Mouse (Mus musculus) CH12.LX (cell line): ENCODE results near the gene Tcea2. TPM values are rescaled to one million over a fixed set of nuclear protein-coding genes. Genes with fewer than 3 reads are reported as not detected.

Experiments used
- DNase-seq: peaks from one replicate; pipeline ENCODE4 v3.0.0-alpha.2; 2013; ENCODE audit errors: extremely low read depth
- H3K27ac ChIP-seq: 2 replicates; pipeline ENCODE4 v1.5.1; 2012; ENCODE audit warnings: low read depth, mild to moderate bottlenecking, control low read depth, moderate library complexity; ENCODE audit not compliant: insufficient read depth
- H3K27me3 ChIP-seq: replicated peaks from 2 replicates; pipeline ENCODE3; 2012; ENCODE audit warnings: inconsistent platforms
- H3K36me3 ChIP-seq, 2 experiments: replicated peaks in 1 of 2; 2 replicates each; pipeline versions ENCODE3 to v1.6.1; 2012; ENCODE audit warnings: inconsistent platforms in 1 of 2, low read length in 1 of 2, mild to moderate bottlenecking in 1 of 2, mixed read lengths in 1 of 2, moderate library complexity in 1 of 2; ENCODE audit not compliant: control insufficient read depth in 1 of 2, insufficient read depth in 1 of 2
- H3K4me1 ChIP-seq, 2 experiments: 2 replicates each; pipeline ENCODE4 v1.6.1; 2012; ENCODE audit warnings: inconsistent platforms in 1 of 2, moderate library complexity in 1 of 2; ENCODE audit not compliant: insufficient read depth in 2 of 2, control insufficient read depth in 1 of 2
- H3K4me2 ChIP-seq: 2 replicates; pipeline ENCODE4 v1.6.1; 2012; ENCODE audit warnings: low read depth, mild to moderate bottlenecking, control low read depth; ENCODE audit not compliant: poor library complexity, insufficient read depth, severe bottlenecking
- H3K4me3 ChIP-seq, 3 experiments: fragments of 150-350 bp in 1 of 3; sonication (generic) in 1 of 3; replicated peaks in 1 of 3; 2 replicates each; pipeline versions ENCODE3 to v1.5.1; 2011 to 2012; ENCODE audit warnings: low read depth in 2 of 3, low read length in 2 of 3, mild to moderate bottlenecking in 2 of 3, moderate library complexity in 2 of 3, control low read depth in 1 of 3, improper control_type of control experiment in 1 of 3, inconsistent platforms in 1 of 3, mixed read lengths in 1 of 3; ENCODE audit not compliant: poor library complexity in 1 of 3
- H3K79me2 ChIP-seq: replicated peaks from 2 replicates; pipeline ENCODE4 v1.6.1; 2012; ENCODE audit warnings: mild to moderate bottlenecking, moderate library complexity; ENCODE audit not compliant: control insufficient read depth, poor library complexity, insufficient read depth, severe bottlenecking; ENCODE audit errors: extremely low read depth
- H3K9ac ChIP-seq: 2 replicates; pipeline ENCODE4 v1.6.1; 2012; ENCODE audit warnings: low read depth, mild to moderate bottlenecking, control low read depth, moderate library complexity; ENCODE audit not compliant: insufficient read depth
- H3K9me3 ChIP-seq: replicated peaks from 2 replicates; pipeline ENCODE3; 2012; ENCODE audit warnings: low read length, inconsistent platforms, mixed read lengths
- BHLHE40 ChIP-seq: IDR thresholded peaks from 2 replicates; pipeline ENCODE4 v1.6.1; 2011; ENCODE audit warnings: mild to moderate bottlenecking, low read depth, low read length, improper control_type of control experiment
- CHD1 ChIP-seq: IDR thresholded peaks from 2 replicates; pipeline ENCODE4 v1.6.1; 2012; ENCODE audit warnings: low read depth, low read length, improper control_type of control experiment, inconsistent platforms
- CHD2 ChIP-seq: IDR thresholded peaks from 2 replicates; pipeline ENCODE4 v1.6.1; 2011; ENCODE audit warnings: low read length, improper control_type of control experiment
- E2F4 ChIP-seq: IDR thresholded peaks from 2 replicates; pipeline ENCODE4 v1.6.1; 2011; ENCODE audit warnings: low read depth, low read length, improper control_type of control experiment; ENCODE audit not compliant: insufficient replicate concordance
- ELF1 ChIP-seq: IDR thresholded peaks from 2 replicates; pipeline ENCODE4 v1.6.1; 2014; ENCODE audit warnings: low read depth, mild to moderate bottlenecking, inconsistent platforms, low read length, improper control_type of control experiment
- EP300 ChIP-seq: IDR thresholded peaks from 2 replicates; pipeline ENCODE4 v1.6.1; 2011; ENCODE audit warnings: low read length, improper control_type of control experiment
- KAT2A ChIP-seq: IDR thresholded peaks from 2 replicates; pipeline ENCODE4 v1.6.1; 2012; ENCODE audit warnings: low read length, improper control_type of control experiment, inconsistent platforms; ENCODE audit not compliant: insufficient replicate concordance
- MAFK ChIP-seq: IDR thresholded peaks from 2 replicates; pipeline ENCODE4 v1.6.1; 2011; ENCODE audit warnings: low read length, improper control_type of control experiment; ENCODE audit not compliant: insufficient replicate concordance
- MEF2A ChIP-seq: IDR thresholded peaks from 2 replicates; pipeline ENCODE4 v1.6.1; 2014; ENCODE audit warnings: low read depth, mild to moderate bottlenecking, inconsistent platforms, low read length, improper control_type of control experiment, borderline replicate concordance
- NELFE ChIP-seq: IDR thresholded peaks from 2 replicates; pipeline ENCODE4 v1.6.1; 2011; ENCODE audit warnings: low read depth, low read length, improper control_type of control experiment
- POLR2A ChIP-seq: IDR thresholded peaks from 2 replicates; pipeline ENCODE4 v1.6.1; 2011; ENCODE audit warnings: low read depth, mild to moderate bottlenecking, improper control_type of control experiment, low read length
- POLR2AphosphoS2 ChIP-seq: IDR thresholded peaks from 2 replicates; pipeline ENCODE4 v1.6.1; 2011; ENCODE audit warnings: low read depth, low read length, improper control_type of control experiment
- RCOR1 ChIP-seq: conservative IDR thresholded peaks from 2 replicates; pipeline ENCODE4 v1.6.1; 2012; ENCODE audit warnings: low read depth, mild to moderate bottlenecking, inconsistent platforms, low read length, improper control_type of control experiment
- SMC3 ChIP-seq: IDR thresholded peaks from 2 replicates; pipeline ENCODE4 v1.6.1; 2011; ENCODE audit warnings: low read depth, low read length, improper control_type of control experiment
- TCF12 ChIP-seq: IDR thresholded peaks from 2 replicates; pipeline ENCODE4 v1.6.1; 2014; ENCODE audit warnings: low read depth, mild to moderate bottlenecking, inconsistent platforms, low read length, improper control_type of control experiment
- UBTF ChIP-seq: IDR thresholded peaks from 2 replicates; pipeline ENCODE4 v1.6.1; 2012; ENCODE audit warnings: low read depth, mild to moderate bottlenecking, inconsistent platforms, low read length, improper control_type of control experiment, moderate library complexity
- USF1 ChIP-seq: IDR thresholded peaks from 2 replicates; pipeline ENCODE4 v1.6.1; 2014; ENCODE audit warnings: low read depth, mild to moderate bottlenecking, inconsistent platforms, low read length, improper control_type of control experiment
- ZKSCAN1 ChIP-seq: IDR thresholded peaks from 2 replicates; pipeline ENCODE4 v1.6.1; 2012; ENCODE audit warnings: low read depth, inconsistent platforms, low read length, improper control_type of control experiment, borderline replicate concordance
- ZNF384 ChIP-seq: IDR thresholded peaks from 2 replicates; pipeline ENCODE4 v1.6.1; 2012; ENCODE audit warnings: low read depth, low read length, improper control_type of control experiment, inconsistent platforms
- dilution Hi-C: fragments of 300-500 bp; cut with MboI; formaldehyde crosslinking; loops from 2 replicates; pipeline ENCODE4 v1.14.3; 2020; ENCODE audit warnings: low sequenced_read_pairs; ENCODE audit not compliant: extremely low pct_unique_long_range_greater_than_20kb, extremely low pct_ligation_motif_present
- in situ Hi-C: fragments of 300-500 bp; cut with MboI; formaldehyde crosslinking; loops from 3 replicates; pipeline ENCODE4 v1.14.3; 2019; ENCODE audit warnings: low sequenced_read_pairs, low pct_ligation_motif_present, low pct_unique_long_range_greater_than_20kb, mixed read lengths
- polyA plus RNA-seq: library from polyadenylated mRNA; unstranded; fragments of >175 nt; gene quantifications from 2 replicates; pipeline ENCODE4 v1.2.1, GENCODE M21; 2012; ENCODE audit warnings: low read depth; ENCODE audit not compliant: insufficient read length
- total RNA-seq, 2 experiments: library from RNA; depleted of rRNA; stranded (reverse); fragments of 300-350 nt in 1 of 2; fragments of >200 nt in 1 of 2; gene quantifications; 2 replicates each; pipeline ENCODE4 v1.2.3; 2012 to 2014

Tcea2 gene
- total and polyA plus RNA-seq, 3 experiments = 8.8 to 14.4 (median 9.2) TPM

DNA sequence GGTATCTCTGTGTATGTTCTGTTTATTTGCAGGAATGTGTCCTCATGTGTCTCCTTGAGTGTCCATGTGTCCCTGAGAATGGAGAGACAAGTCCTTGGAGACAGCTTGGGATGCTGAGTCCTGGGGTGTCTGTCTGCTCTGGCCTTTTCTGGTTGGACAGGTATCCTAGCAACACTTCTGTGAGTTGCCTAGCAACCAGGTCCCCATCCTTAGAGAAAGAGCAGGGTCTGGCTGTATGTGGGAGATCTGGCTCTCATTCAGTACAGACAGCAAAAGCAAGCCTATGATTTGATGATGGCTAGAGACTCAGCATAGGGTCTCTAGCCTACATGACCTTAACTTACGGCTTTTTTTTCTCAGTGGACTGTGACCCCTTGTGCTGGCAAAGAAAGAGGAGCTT lies 33.6 kb downstream of the Tcea2 start:
- no peaks in the 10 kb centered on the region for H3K9me3 ChIP-seq
- peaks cover 44% of the 10 kb centered on the region for H3K27me3 ChIP-seq
- DNase-seq = no peak
- no peaks in the 10 kb centered on the region for H3K79me2 ChIP-seq
- H3K9ac ChIP-seq = no peak overlapping the region
- TF ChIP-seq EP300 (no peak), UBTF (no peak), CHD1 (no peak), ELF1 (no peak), USF1 (no peak), CHD2 (no peak), KAT2A (no peak), E2F4 (no peak), MEF2A (no peak), ZKSCAN1 (no peak), SMC3 (no peak), POLR2A (no peak), NELFE (no peak), RCOR1 (no peak), TCF12 (no peak), MAFK (no peak), POLR2AphosphoS2 (no peak), BHLHE40 (no peak)
- H3K27ac ChIP-seq = no peak overlapping the region
- no peak overlapping the region for H3K4me3 ChIP-seq
- dilution Hi-C loops (no loop called here), in situ Hi-C loops (no loop called here)
- H3K4me2 ChIP-seq = no peak overlapping the region
- peaks cover 0 to 13% of the 10 kb centered on the region in 2 experiments; a peak in 2 of 4 replicates for H3K4me1 ChIP-seq
- no peaks in the 10 kb centered on the region for H3K36me3 ChIP-seq

DNA sequence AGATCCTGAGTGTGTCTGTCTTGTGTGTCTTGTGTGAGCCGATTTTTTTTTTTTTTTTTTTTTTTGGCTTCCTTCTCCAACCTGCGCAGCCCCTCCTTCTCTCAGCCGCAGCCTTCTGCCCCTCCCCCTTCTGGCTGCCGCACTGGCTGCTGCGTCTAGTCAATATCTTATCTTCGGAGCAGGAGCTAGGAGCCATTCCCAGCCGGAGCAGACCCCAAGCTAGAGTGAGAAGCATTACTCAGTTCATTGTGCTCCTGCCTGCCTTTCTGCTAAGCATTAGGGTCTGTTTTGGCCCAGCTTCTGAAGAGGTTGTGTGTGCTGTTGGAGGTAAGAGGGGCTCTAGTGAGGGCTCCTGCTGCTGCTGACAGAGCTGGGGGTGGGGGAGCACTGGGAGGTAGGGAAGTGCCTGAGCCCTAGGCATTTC lies 34.8 kb downstream of the Tcea2 start, which contains the start of gene Oprl1:
Gene Oprl1 (plus strand): TSS at position 114 of the 424 bp plus-strand sequence.
- no peaks in the 10 kb centered on the region for H3K36me3 ChIP-seq
- H3K27ac ChIP-seq = no peak within 1 kb of the TSS
- dilution Hi-C loops (no loop called here), in situ Hi-C loops (no loop called here)
- H3K9me3 ChIP-seq = no peaks in the 10 kb centered on the region
- H3K4me1 ChIP-seq = peaks cover 0 to 13% of the 10 kb centered on the region in 2 experiments; a peak in 2 of 4 replicates
- peak within 1 kb of the TSS; percentile 44 for H3K4me2 ChIP-seq
- no peaks in the 10 kb centered on the region for H3K79me2 ChIP-seq
- peaks cover 52% of the 10 kb centered on the region for H3K27me3 ChIP-seq
- H3K9ac ChIP-seq = no peak within 1 kb of the TSS
- TF ChIP-seq ZNF384 (peak; percentile 89), EP300 (no peak)
- DNase-seq = no peak
- no peak within 1 kb of the TSS for H3K4me3 ChIP-seq
